Mouse (Mus musculus) kidney, embryonic 16.5 days (tissue): ENCODE data around the gene Sdhaf2. TPM values are rescaled to one million over a fixed set of nuclear protein-coding genes. Genes with fewer than 3 reads are reported as not detected.

ENCODE experiments used
- polyA plus RNA-seq: library from polyadenylated mRNA; unstranded; fragments of >200 nt; fragmentation: Nextera tagmentation; extraction: Ambion mirVana; gene quantifications from 2 replicates; pipeline ENCODE4 v1.2.1, GENCODE M21; 2015

Sdhaf2 gene
- polyA plus RNA-seq, 1 experiment from 2014 or later, result 66.0 TPM

Other genes starting within 250 kb of the Sdhaf2 start
- 3.2 and 4.2 TPM in 2 replicates for gene Dagla, start 221.3 kb downstream of the Sdhaf2 start, polyA plus RNA-seq
- 0.96 and 1.6 TPM in 2 replicates for gene Syt7, start 137.1 kb downstream of the Sdhaf2 start, polyA plus RNA-seq
- gene Lrrc10b, start 68.7 kb downstream of the Sdhaf2 start, polyA plus RNA-seq, result 0.13 and 0.89 TPM in 2 replicates
- gene Ppp1r32, start 43.2 kb downstream of the Sdhaf2 start, polyA plus RNA-seq, result 0.13 TPM in 1 of 2 replicates, not detected in the other
- gene Cpsf7, start 876 bp downstream of the Sdhaf2 start, polyA plus RNA-seq, result 47.5 and 53.0 TPM in 2 replicates
- gene Tmem216, start 30.1 kb upstream of the Sdhaf2 start, polyA plus RNA-seq, result 51.9 and 53.0 TPM in 2 replicates
- gene Cyb561a3, start 51.0 kb upstream of the Sdhaf2 start, polyA plus RNA-seq, result 20.0 and 21.6 TPM in 2 replicates
- gene Tmem138, start 51.2 kb upstream of the Sdhaf2 start, polyA plus RNA-seq, result 46.6 and 48.8 TPM in 2 replicates
- gene Ddb1, start 79.2 kb upstream of the Sdhaf2 start, polyA plus RNA-seq, result 425 and 430 TPM in 2 replicates
- 54.9 and 56.2 TPM in 2 replicates for gene Tkfc, start 79.5 kb upstream of the Sdhaf2 start, polyA plus RNA-seq
- 2.9 and 3.9 TPM in 2 replicates for gene Vwce, start 108.1 kb upstream of the Sdhaf2 start, polyA plus RNA-seq
- gene Pga5, start 151.9 kb upstream of the Sdhaf2 start, polyA plus RNA-seq, result not detected in 2 replicates
- gene Vps37c, start 162.6 kb upstream of the Sdhaf2 start, polyA plus RNA-seq, result 36.2 and 37.6 TPM in 2 replicates
- 0.19 and 0.31 TPM in 2 replicates for gene Cd5, start 212.9 kb upstream of the Sdhaf2 start, polyA plus RNA-seq